Mouse (Mus musculus) kidney, postnatal 0 days (tissue): ENCODE data around the gene Ctnnd2. TPM values are rescaled to one million over a fixed set of nuclear protein-coding genes. Genes with fewer than 3 reads are reported as not detected.

ENCODE experiments used
- ATAC-seq: fragments of 200-750 bp; cut with Nextera tagmentation; replicated peaks from 2 replicates; pipeline ENCODE4 v1.8.0; 2017; ENCODE audit warnings: low read depth, moderate number of reproducible peaks, moderate TSS enrichment, moderate library complexity; ENCODE audit not compliant: low FRiP score
- DNase-seq: peaks from one replicate; pipeline ENCODE4 v3.0.0-alpha.2; 2016; ENCODE audit warnings: low spot score
- H3K27ac ChIP-seq: fragments of 300-500 bp; sonication (generic); 2 replicates; pipeline ENCODE4 v1.5.1; 2014; ENCODE audit warnings: mild to moderate bottlenecking
- H3K27me3 ChIP-seq: fragments of 300-500 bp; sonication (generic); 2 replicates; pipeline ENCODE4 v1.6.1; 2014; ENCODE audit warnings: low read length, mixed read lengths; ENCODE audit not compliant: insufficient read depth
- H3K36me3 ChIP-seq: fragments of 300-500 bp; sonication (generic); 2 replicates; pipeline ENCODE4 v1.6.1; 2014; ENCODE audit warnings: low read length, mixed read lengths; ENCODE audit not compliant: insufficient read depth
- H3K4me1 ChIP-seq: fragments of 300-500 bp; sonication (generic); replicated peaks from 2 replicates; pipeline ENCODE4 v1.6.1; 2014; ENCODE audit warnings: antibody characterized with exemption, low read length, mixed read lengths; ENCODE audit not compliant: insufficient read depth
- H3K4me2 ChIP-seq: fragments of 300-500 bp; sonication (generic); 2 replicates; pipeline ENCODE4 v1.6.1; 2014; ENCODE audit warnings: mild to moderate bottlenecking, low read length, moderate library complexity, mixed read lengths
- H3K4me3 ChIP-seq: fragments of 300-500 bp; sonication (generic); replicated peaks from 2 replicates; pipeline ENCODE4 v1.5.1; 2014; ENCODE audit warnings: low read depth, low read length
- H3K9ac ChIP-seq: fragments of 300-500 bp; sonication (generic); 2 replicates; pipeline ENCODE4 v1.6.1; 2014; ENCODE audit warnings: low read depth, low read length
- H3K9me3 ChIP-seq: fragments of 300-500 bp; sonication (generic); replicated peaks from 2 replicates; pipeline ENCODE4 v1.6.1; 2016; ENCODE audit warnings: low read length, inconsistent platforms, mixed read lengths
- CTCF ChIP-seq: IDR thresholded peaks from 2 replicates; pipeline ENCODE4 v1.5.1; 2016; ENCODE audit warnings: antibody characterized with exemption, low read depth, mild to moderate bottlenecking, moderate library complexity
- WGBS: fragments of 180-500 bp; shearing (Covaris S2); extraction: QIAGEN DNeasy Blood & Tissue Kit; methylation state at CpG from one replicate; pipeline ENCODE4 v1.1.7; 2014; 5-methylcytosine and 5-hydroxymethylcytosine counted together
- polyA plus RNA-seq: library from polyadenylated mRNA; unstranded; fragments of >200 nt; fragmentation: Nextera tagmentation; extraction: Ambion mirVana; gene quantifications from 2 replicates; pipeline ENCODE4 v1.2.1, GENCODE M21; 2015

Ctnnd2 gene
- polyA plus RNA-seq, 1 experiment from 2014 or later = 2.8 TPM

- no peak overlapping the region for H3K4me2 ChIP-seq
- no peak for TF ChIP-seq CTCF
- no peak overlapping the region for H3K9ac ChIP-seq
- no peak overlapping the region for H3K4me3 ChIP-seq
- H3K9me3 ChIP-seq = no peaks in the 10 kb centered on the region
- no peaks in the 10 kb centered on the region for H3K36me3 ChIP-seq
- H3K27me3 ChIP-seq = no peaks in the 10 kb centered on the region
- no peaks in the 10 kb centered on the region for H3K4me1 ChIP-seq
- no peak for ATAC-seq
- WGBS = 90% methylated on average over 7 of the region's 7 CpGs
- no peak overlapping the region for H3K27ac ChIP-seq
- DNase-seq = no peak
Measured at GRCm38 (mm10) chr15:30450765-30451164, 278.4 kb downstream of the Ctnnd2 start.

GRCm38 (mm10) chr15:30451921-30452320 lies 279.5 kb downstream of the Ctnnd2 start:
- no peaks in the 10 kb centered on the region for H3K4me1 ChIP-seq
- no peak for ATAC-seq
- no peak overlapping the region for H3K4me2 ChIP-seq
- H3K27me3 ChIP-seq = no peaks in the 10 kb centered on the region
- no peaks in the 10 kb centered on the region for H3K36me3 ChIP-seq
- WGBS = 49% methylated on average over 5 of the region's 5 CpGs
- no peak for TF ChIP-seq CTCF
- H3K9me3 ChIP-seq = no peaks in the 10 kb centered on the region
- H3K27ac ChIP-seq = no peak overlapping the region
- no peak overlapping the region for H3K4me3 ChIP-seq
- no peak overlapping the region for H3K9ac ChIP-seq
- DNase-seq = no peak

GRCm38 (mm10) chr15:30457541-30458250 lies 285.3 kb downstream of the Ctnnd2 start:
- Histone ChIP-seq H3K9ac (no peak overlapping the region), H3K36me3 (no peaks in the 10 kb centered on the region), H3K4me2 (no peak overlapping the region), H3K4me1 (no peaks in the 10 kb centered on the region), H3K4me3 (no peak overlapping the region), H3K27ac (no peak overlapping the region), H3K27me3 (no peaks in the 10 kb centered on the region), H3K9me3 (no peaks in the 10 kb centered on the region)
- 61% methylated on average over 12 of the region's 12 CpGs for WGBS
- DNase-seq = no peak
- TF ChIP-seq CTCF = no peak
- no peak for ATAC-seq

- TF ChIP-seq CTCF = no peak
- Histone ChIP-seq H3K9me3 (no peaks in the 10 kb centered on the region), H3K9ac (no peak overlapping the region), H3K27me3 (no peaks in the 10 kb centered on the region), H3K36me3 (no peaks in the 10 kb centered on the region), H3K4me2 (no peak overlapping the region), H3K4me1 (no peaks in the 10 kb centered on the region), H3K27ac (no peak overlapping the region), H3K4me3 (no peak overlapping the region)
- DNase-seq = no peak
- no peak for ATAC-seq
- WGBS = 65% methylated on average over 5 of the region's 5 CpGs
Measured at GRCm38 (mm10) chr15:30458671-30459070, 286.3 kb downstream of the Ctnnd2 start.

GRCm38 (mm10) chr15:30460341-30461125 lies 288.1 kb downstream of the Ctnnd2 start:
- no peak overlapping the region for H3K27ac ChIP-seq
- no peak for ATAC-seq
- H3K4me2 ChIP-seq = no peak overlapping the region
- no peak for DNase-seq
- no peak overlapping the region for H3K4me3 ChIP-seq
- no peaks in the 10 kb centered on the region for H3K27me3 ChIP-seq
- WGBS = 48% methylated on average over 9 of the region's 9 CpGs
- no peak for TF ChIP-seq CTCF
- no peaks in the 10 kb centered on the region for H3K36me3 ChIP-seq
- H3K9me3 ChIP-seq = no peaks in the 10 kb centered on the region
- no peak overlapping the region for H3K9ac ChIP-seq
- no peaks in the 10 kb centered on the region for H3K4me1 ChIP-seq

- Histone ChIP-seq H3K27ac (no peak overlapping the region), H3K9me3 (no peaks in the 10 kb centered on the region), H3K4me1 (no peaks in the 10 kb centered on the region), H3K4me3 (no peak overlapping the region), H3K36me3 (no peaks in the 10 kb centered on the region), H3K9ac (no peak overlapping the region), H3K27me3 (no peaks in the 10 kb centered on the region), H3K4me2 (no peak overlapping the region)
- no peak for TF ChIP-seq CTCF
- DNase-seq = no peak
- no peak for ATAC-seq
- WGBS = 21% methylated on average over 2 of the region's 2 CpGs
Measured at GRCm38 (mm10) chr15:30462804-30463423, 290.5 kb downstream of the Ctnnd2 start.
